Mouse (Mus musculus): ENCODE measurements around the gene Vps11.
"Not testable (repeated sequence)": the region's sequence is repeated elsewhere in the genome, so short reads cannot be mapped to it uniquely, and the experiment has no call there.

Vps11 gene

GRCm38 (mm10) chr9:44376141-44376540 lies 14.7 kb upstream of the Vps11 start:
- DNase-seq (ENCODE audit: low spot score): no peak

- DNase-seq (ENCODE audit: low spot score): no peak
Observed at GRCm38 (mm10) chr9:44373386-44373785, 11.9 kb upstream of the Vps11 start.

- DNase-seq (ENCODE audit: low spot score): no peak
Observed at GRCm38 (mm10) chr9:44364480-44364879, 3.0 kb upstream of the Vps11 start.

GRCm38 (mm10) chr9:44361931-44362330 lies 461 bp upstream of the Vps11 start:
- DNase-seq (ENCODE audit: low spot score): not testable (repeated sequence)

GRCm38 (mm10) chr9:44357207-44357606 lies 4.3 kb downstream of the Vps11 start:
- DNase-seq (ENCODE audit: low spot score): peak; percentile 59

GRCm38 (mm10) chr9:44353142-44353541 lies 8.3 kb downstream of the Vps11 start:
- DNase-seq (ENCODE audit: low spot score): no peak

- no peak for DNase-seq (ENCODE audit: low spot score)
Observed at GRCm38 (mm10) chr9:44352337-44352736, 9.1 kb downstream of the Vps11 start.

- no peak for DNase-seq (ENCODE audit: low spot score)
Observed at GRCm38 (mm10) chr9:44351396-44351795, 10.1 kb downstream of the Vps11 start.

GRCm38 (mm10) chr9:44348546-44348945 lies 12.9 kb downstream of the Vps11 start:
- DNase-seq (ENCODE audit: low spot score): no peak

- DNase-seq (ENCODE audit: low spot score): no peak
Observed at GRCm38 (mm10) chr9:44347621-44348020, 13.8 kb downstream of the Vps11 start.

- DNase-seq (ENCODE audit: low spot score): no peak
Observed at GRCm38 (mm10) chr9:44347166-44347565, 14.3 kb downstream of the Vps11 start.

- no peak for DNase-seq (ENCODE audit: low spot score)
Observed at GRCm38 (mm10) chr9:44345570-44346433, 15.7 kb downstream of the Vps11 start.

GRCm38 (mm10) chr9:44343781-44344421 lies 17.6 kb downstream of the Vps11 start, which contains the start of gene Hmbs:
Hmbs (minus strand) TSS chr9:44344228.
- DNase-seq (ENCODE audit: low spot score): peak; percentile 91

- peak; percentile 86 for DNase-seq (ENCODE audit: low spot score)
Observed at GRCm38 (mm10) chr9:44343290-44343689, 18.2 kb downstream of the Vps11 start.

- no peak for DNase-seq (ENCODE audit: low spot score)
Observed at GRCm38 (mm10) chr9:44342605-44343004, 18.9 kb downstream of the Vps11 start.

GRCm38 (mm10) chr9:44342173-44342572 lies 19.3 kb downstream of the Vps11 start:
- DNase-seq (ENCODE audit: low spot score): peak; percentile 92

GRCm38 (mm10) chr9:44341487-44341886 lies 20.0 kb downstream of the Vps11 start:
- DNase-seq (ENCODE audit: low spot score): no peak

- no peak for DNase-seq (ENCODE audit: low spot score)
Observed at GRCm38 (mm10) chr9:44338574-44338973, 22.9 kb downstream of the Vps11 start.

GRCm38 (mm10) chr9:44337436-44338169 lies 23.9 kb downstream of the Vps11 start:
- DNase-seq (ENCODE audit: low spot score): no peak

GRCm38 (mm10) chr9:44336964-44337363 lies 24.5 kb downstream of the Vps11 start:
- DNase-seq (ENCODE audit: low spot score): peak; percentile 64

GRCm38 (mm10) chr9:44336513-44336912 lies 25.0 kb downstream of the Vps11 start:
- DNase-seq (ENCODE audit: low spot score): not testable (repeated sequence)

GRCm38 (mm10) chr9:44336093-44336406 lies 25.4 kb downstream of the Vps11 start:
- peak; percentile 69 for DNase-seq (ENCODE audit: low spot score)
